Mouse (Mus musculus) limb, embryonic 14.5 days (tissue): Measurements from ENCODE around the gene Twnk. TPM values are rescaled to one million over a fixed set of nuclear protein-coding genes. Genes with fewer than 3 reads are reported as not detected.
A peak's percentile ranks its signal among the peaks of the same experiment; 100 is the strongest.

Experiments used
- ATAC-seq: fragments of 200-750 bp; cut with Nextera tagmentation; 2 replicates; pipeline ENCODE4 v1.8.0; 2017; ENCODE audit warnings: low read depth, moderate number of reproducible peaks, moderate TSS enrichment; ENCODE audit not compliant: low FRiP score
- DNase-seq: peaks from one replicate; pipeline ENCODE4 v3.0.0-alpha.2; 2015; ENCODE audit warnings: low spot score
- H3K27ac ChIP-seq: fragments of 300-500 bp; sonication (generic); replicated peaks from 2 replicates; pipeline ENCODE4 v1.5.1; 2014; ENCODE audit warnings: low read depth, mild to moderate bottlenecking, low read length, moderate library complexity, mixed read lengths
- H3K27me3 ChIP-seq: fragments of 300-500 bp; sonication (generic); 2 replicates; pipeline ENCODE4 v1.6.1; 2014; ENCODE audit warnings: low read length, mixed read lengths; ENCODE audit not compliant: control insufficient read depth, insufficient read depth
- H3K36me3 ChIP-seq: fragments of 300-500 bp; sonication (generic); 2 replicates; pipeline ENCODE4 v1.6.1; 2014; ENCODE audit warnings: mild to moderate bottlenecking, low read length, moderate library complexity, mixed read lengths; ENCODE audit not compliant: control insufficient read depth, insufficient read depth
- H3K4me1 ChIP-seq: fragments of 300-500 bp; sonication (generic); 2 replicates; pipeline ENCODE4 v1.6.1; 2014; ENCODE audit warnings: antibody characterized with exemption, low read length, mixed read lengths; ENCODE audit not compliant: control insufficient read depth, insufficient read depth
- H3K4me2 ChIP-seq: fragments of 300-500 bp; sonication (generic); replicated peaks from 2 replicates; pipeline ENCODE4 v1.6.1; 2014; ENCODE audit warnings: low read depth, mild to moderate bottlenecking, low read length, moderate library complexity; ENCODE audit not compliant: severe bottlenecking
- H3K4me3 ChIP-seq: fragments of 300-500 bp; sonication (generic); replicated peaks from 2 replicates; pipeline ENCODE4 v1.5.1; 2014; ENCODE audit warnings: low read length
- H3K9ac ChIP-seq: fragments of 300-500 bp; sonication (generic); 2 replicates; pipeline ENCODE4 v1.6.1; 2014; ENCODE audit warnings: mild to moderate bottlenecking, low read depth, low read length, moderate library complexity; ENCODE audit not compliant: severe bottlenecking
- H3K9me3 ChIP-seq: fragments of 300-500 bp; sonication (generic); 2 replicates; pipeline ENCODE4 v1.6.1; 2016; ENCODE audit warnings: low read length; ENCODE audit not compliant: control insufficient read depth
- POLR2A ChIP-seq: fragments of 200-500 bp; IDR thresholded peaks from 2 replicates; pipeline ENCODE4 v1.8.0; 2012; ENCODE audit warnings: inconsistent platforms, mild to moderate bottlenecking, moderate library complexity, borderline replicate concordance; ENCODE audit not compliant: insufficient read depth, insufficient read length; ENCODE audit errors: extremely low read depth
- WGBS: fragments of 180-500 bp; shearing (Covaris S2); extraction: QIAGEN DNeasy Blood & Tissue Kit; methylation state at CpG from one replicate; pipeline ENCODE4 v1.1.7; 2014; 5-methylcytosine and 5-hydroxymethylcytosine counted together
- polyA plus RNA-seq, 2 experiments: library from polyadenylated mRNA; depleted of rRNA in 1 of 2; stranded (reverse) in 1 of 2; unstranded in 1 of 2; fragments of >200 nt; fragmentation: Nextera tagmentation in 1 of 2; extraction: Ambion mirVana in 1 of 2; gene quantifications; 2 replicates each; pipeline versions ENCODE4 v1.2.1 to v1.2.3; 2012 to 2014

Gene Twnk
- polyA plus RNA-seq, 2 experiments: 13.3 to 15.9 TPM

GRCm38 (mm10) chr19:45026958-45027670 is 21.7 kb downstream of the Twnk start:
- 0 out of 2 replicates have a peak, but pooled peaks cover 4% of the 10 kb centered on the region for H3K4me1 ChIP-seq
- no peak overlapping the region for H3K27ac ChIP-seq
- H3K4me2 ChIP-seq: no peak overlapping the region
- no peaks in the 10 kb centered on the region for H3K9me3 ChIP-seq
- DNase-seq: no peak
- ATAC-seq: no peak
- WGBS: 73% methylated on average over 6 of the region's 6 CpGs
- H3K4me3 ChIP-seq: no peak overlapping the region
- H3K36me3 ChIP-seq: peaks cover 66% of the 10 kb centered on the region
- H3K27me3 ChIP-seq: no peaks in the 10 kb centered on the region
- no peak for TF ChIP-seq POLR2A
- no peak overlapping the region for H3K9ac ChIP-seq

GRCm38 (mm10) chr19:45027848-45028247 is 22.4 kb downstream of the Twnk start:
- no peaks in the 10 kb centered on the region for H3K27me3 ChIP-seq
- peaks cover 59% of the 10 kb centered on the region for H3K36me3 ChIP-seq
- 91% methylated on average over 6 of the region's 6 CpGs for WGBS
- H3K4me2 ChIP-seq: no peak overlapping the region
- no peak for TF ChIP-seq POLR2A
- no peak for DNase-seq
- no peak overlapping the region for H3K4me3 ChIP-seq
- no peak for ATAC-seq
- H3K9me3 ChIP-seq: no peaks in the 10 kb centered on the region
- H3K4me1 ChIP-seq: 0 out of 2 replicates have a peak, but pooled peaks cover 4% of the 10 kb centered on the region
- H3K27ac ChIP-seq: no peak overlapping the region
- no peak overlapping the region for H3K9ac ChIP-seq

GRCm38 (mm10) chr19:45028746-45029145 is 23.3 kb downstream of the Twnk start:
- TF ChIP-seq POLR2A: no peak
- Histone ChIP-seq H3K9ac (no peak overlapping the region), H3K9me3 (no peaks in the 10 kb centered on the region), H3K36me3 (peaks cover 52% of the 10 kb centered on the region), H3K4me3 (no peak overlapping the region), H3K27me3 (no peaks in the 10 kb centered on the region), H3K4me2 (no peak overlapping the region), H3K27ac (no peak overlapping the region), H3K4me1 (0 out of 2 replicates have a peak, but pooled peaks cover 4% of the 10 kb centered on the region)
- WGBS: 64% methylated on average over 19 of the region's 19 CpGs
- no peak for DNase-seq
- ATAC-seq: no peak

GRCm38 (mm10) chr19:45029571-45029970 is 24.1 kb downstream of the Twnk start:
- H3K36me3 ChIP-seq: peaks cover 46% of the 10 kb centered on the region
- no peak overlapping the region for H3K4me2 ChIP-seq
- TF ChIP-seq POLR2A: no peak
- DNase-seq (no peak), ATAC-seq (no peak)
- H3K27ac ChIP-seq: no peak overlapping the region
- 0 out of 2 replicates have a peak, but pooled peaks cover 4% of the 10 kb centered on the region for H3K4me1 ChIP-seq
- H3K9me3 ChIP-seq: no peaks in the 10 kb centered on the region
- no peaks in the 10 kb centered on the region for H3K27me3 ChIP-seq
- H3K4me3 ChIP-seq: no peak overlapping the region
- WGBS: 61% methylated on average over 9 of the region's 9 CpGs
- no peak overlapping the region for H3K9ac ChIP-seq

- DNase-seq (no peak), ATAC-seq (0 out of 2 replicates have a peak, but pooled peaks have one; percentile 1)
- Histone ChIP-seq H3K27me3 (no peaks in the 10 kb centered on the region), H3K4me3 (no peak overlapping the region), H3K4me2 (no peak overlapping the region), H3K9ac (no peak overlapping the region), H3K36me3 (peaks cover 40% of the 10 kb centered on the region), H3K4me1 (0 out of 2 replicates have a peak, but pooled peaks cover 4% of the 10 kb centered on the region), H3K9me3 (no peaks in the 10 kb centered on the region), H3K27ac (no peak overlapping the region)
- WGBS: 40% methylated on average over 8 of the region's 8 CpGs
- no peak for TF ChIP-seq POLR2A
Measured at GRCm38 (mm10) chr19:45030111-45030510, 24.6 kb downstream of the Twnk start.
